Mouse (Mus musculus): ENCODE results near the gene Mab21l3.

Mab21l3 gene

GRCm38 (mm10) chr3:101848816-101849215, at the start of gene Mab21l3:
Gene Mab21l3, minus strand, starts transcription at chr3:101848959.
- no peak for DNase-seq (ENCODE audit: low spot score in 2 of 2)

GRCm38 (mm10) chr3:101897377-101897974, 48.7 kb upstream of the Mab21l3 start:
- DNase-seq (ENCODE audit: low spot score in 2 of 2): no peak

GRCm38 (mm10) chr3:101896893-101897292, 48.1 kb upstream of the Mab21l3 start:
- DNase-seq (ENCODE audit: low spot score in 2 of 2): peak; percentile 19 to 77

- no peak for DNase-seq (ENCODE audit: low spot score in 2 of 2)
Observed at GRCm38 (mm10) chr3:101895376-101895910, 46.7 kb upstream of the Mab21l3 start.

GRCm38 (mm10) chr3:101885591-101885990, 36.8 kb upstream of the Mab21l3 start:
- no peak for DNase-seq (ENCODE audit: low spot score in 2 of 2)

- DNase-seq (ENCODE audit: low spot score in 2 of 2): no peak
Observed at GRCm38 (mm10) chr3:101885041-101885440, 36.3 kb upstream of the Mab21l3 start.

GRCm38 (mm10) chr3:101883902-101884301, 35.1 kb upstream of the Mab21l3 start:
- DNase-seq (ENCODE audit: low spot score in 2 of 2): no peak

GRCm38 (mm10) chr3:101881721-101882120, 33.0 kb upstream of the Mab21l3 start:
- DNase-seq (ENCODE audit: low spot score in 2 of 2): no peak

GRCm38 (mm10) chr3:101880818-101881217, 32.1 kb upstream of the Mab21l3 start:
- no peak for DNase-seq (ENCODE audit: low spot score in 2 of 2)

- no peak for DNase-seq (ENCODE audit: low spot score in 2 of 2)
Observed at GRCm38 (mm10) chr3:101878136-101878535, 29.4 kb upstream of the Mab21l3 start.

- no peak for DNase-seq (ENCODE audit: low spot score in 2 of 2)
Observed at GRCm38 (mm10) chr3:101876459-101877285, 27.9 kb upstream of the Mab21l3 start.

- DNase-seq (ENCODE audit: low spot score in 2 of 2): no peak
Observed at GRCm38 (mm10) chr3:101875258-101875920, 26.6 kb upstream of the Mab21l3 start.

- peak in 1 of 2 experiments; percentile 42 for DNase-seq (ENCODE audit: low spot score in 2 of 2)
Observed at GRCm38 (mm10) chr3:101873061-101873675, 24.4 kb upstream of the Mab21l3 start.

GRCm38 (mm10) chr3:101871951-101872350, 23.2 kb upstream of the Mab21l3 start:
- no peak for DNase-seq (ENCODE audit: low spot score in 2 of 2)

- DNase-seq (ENCODE audit: low spot score in 2 of 2): peak; percentile 44 to 71
Observed at GRCm38 (mm10) chr3:101867001-101867421, 18.3 kb upstream of the Mab21l3 start.

- DNase-seq (ENCODE audit: low spot score in 2 of 2): no peak
Observed at GRCm38 (mm10) chr3:101861856-101862255, 13.1 kb upstream of the Mab21l3 start.

- peak in 1 of 2 experiments; percentile 45 for DNase-seq (ENCODE audit: low spot score in 2 of 2)
Observed at GRCm38 (mm10) chr3:101860151-101860550, 11.4 kb upstream of the Mab21l3 start.

GRCm38 (mm10) chr3:101859740-101860139, 11.0 kb upstream of the Mab21l3 start:
- no peak for DNase-seq (ENCODE audit: low spot score in 2 of 2)

GRCm38 (mm10) chr3:101854075-101854474, 5.3 kb upstream of the Mab21l3 start:
- no peak for DNase-seq (ENCODE audit: low spot score in 2 of 2)

- no peak for DNase-seq (ENCODE audit: low spot score in 2 of 2)
Observed at GRCm38 (mm10) chr3:101851363-101851762, 2.6 kb upstream of the Mab21l3 start.

GRCm38 (mm10) chr3:101846096-101846495, 2.7 kb downstream of the Mab21l3 start:
- no peak for DNase-seq (ENCODE audit: low spot score in 2 of 2)

All from left cerebral cortex, adult 9 months (tissue).